Mouse (Mus musculus) bone marrow macrophage, adult 2 months (primary cell): ENCODE measurements around the gene Nol6. TPM values are rescaled to one million over a fixed set of nuclear protein-coding genes. Genes with fewer than 3 reads are reported as not detected.

Experiments
- H3K27ac ChIP-seq: 2 replicates; pipeline ENCODE4 v1.5.1; 2012; ENCODE audit warnings: low read depth, low read length; ENCODE audit not compliant: insufficient read depth
- H3K4me1 ChIP-seq: 2 replicates; pipeline ENCODE4 v1.6.1; 2012; ENCODE audit warnings: low read length; ENCODE audit not compliant: control insufficient read depth, insufficient read depth
- H3K4me3 ChIP-seq: 2 replicates; pipeline ENCODE4 v1.5.1; 2012; ENCODE audit warnings: mild to moderate bottlenecking, low read length, moderate library complexity; ENCODE audit not compliant: insufficient read depth
- CTCF ChIP-seq: IDR thresholded peaks from 2 replicates; pipeline ENCODE4 v1.5.1; 2012; ENCODE audit warnings: low read depth, mild to moderate bottlenecking, low read length, moderate library complexity
- POLR2A ChIP-seq: IDR thresholded peaks from 2 replicates; pipeline ENCODE4 v1.6.1; 2012; ENCODE audit warnings: mild to moderate bottlenecking, low read depth, low read length, borderline replicate concordance
- polyA plus RNA-seq: library from polyadenylated mRNA; stranded (reverse); fragments of >200 nt; gene quantifications from 2 replicates; pipeline ENCODE4 v1.2.4, GENCODE M21; 2012; ENCODE audit not compliant: missing spikeins, insufficient read depth, insufficient read length

Gene Nol6
- polyA plus RNA-seq, 1 experiment, result 12.6 TPM

GRCm38 (mm10) chr4:41129406-41129805 lies 5.2 kb upstream of the Nol6 start:
- Histone ChIP-seq H3K27ac (no peak overlapping the region), H3K4me3 (no peak overlapping the region), H3K4me1 (peaks cover 8% of the 10 kb centered on the region)
- TF ChIP-seq CTCF (peak; percentile 58; the same call in 1 of the 2 replicates), POLR2A (no peak)

GRCm38 (mm10) chr4:41118706-41119292 lies 5.5 kb downstream of the Nol6 start:
- Histone ChIP-seq H3K4me3 (no peak overlapping the region), H3K27ac (no peak overlapping the region), H3K4me1 (peaks cover 6% of the 10 kb centered on the region; the same call in 1 of the 2 replicates)
- TF ChIP-seq POLR2A (no peak), CTCF (peak; percentile 88)

- Histone ChIP-seq H3K4me1 (no peaks in the 10 kb centered on the region), H3K27ac (no peak overlapping the region), H3K4me3 (no peak overlapping the region)
- no peak for TF ChIP-seq POLR2A
- no peak for TF ChIP-seq CTCF
Measured at GRCm38 (mm10) chr4:41116817-41117216, 7.4 kb downstream of the Nol6 start.

- no peak overlapping the region for H3K4me3 ChIP-seq
- no peaks in the 10 kb centered on the region for H3K4me1 ChIP-seq
- H3K27ac ChIP-seq, result no peak overlapping the region
- TF ChIP-seq CTCF, result no peak
Measured at GRCm38 (mm10) chr4:41115793-41116192, 8.5 kb downstream of the Nol6 start.

- no peak overlapping the region for H3K27ac ChIP-seq
- TF ChIP-seq POLR2A, result no peak
- TF ChIP-seq CTCF, result no peak
- H3K4me1 ChIP-seq, result no peaks in the 10 kb centered on the region
Measured at GRCm38 (mm10) chr4:41115074-41115473, 9.2 kb downstream of the Nol6 start.

GRCm38 (mm10) chr4:41114358-41115070 lies 9.7 kb downstream of the Nol6 start:
- H3K4me3 ChIP-seq, result no peak overlapping the region
- TF ChIP-seq POLR2A (no peak), CTCF (no peak)
- H3K27ac ChIP-seq, result no peak overlapping the region
- no peaks in the 10 kb centered on the region for H3K4me1 ChIP-seq

More at GRCm38 (mm10) chr4:41115074-41115473, 9.2 kb downstream of the Nol6 start:
- no peak overlapping the region for H3K4me3 ChIP-seq

GRCm38 (mm10) chr4:41108717-41109425 lies 15.4 kb downstream of the Nol6 start:
- no peak overlapping the region for H3K27ac ChIP-seq
- no peak overlapping the region for H3K4me3 ChIP-seq
- TF ChIP-seq CTCF (no peak), POLR2A (no peak)
- peaks cover 9% of the 10 kb centered on the region for H3K4me1 ChIP-seq

- Histone ChIP-seq H3K4me1 (peaks cover 9% of the 10 kb centered on the region), H3K4me3 (no peak overlapping the region), H3K27ac (no peak overlapping the region)
- TF ChIP-seq POLR2A (no peak), CTCF (no peak)
Measured at GRCm38 (mm10) chr4:41107440-41107839, 16.8 kb downstream of the Nol6 start.

- no peak for TF ChIP-seq POLR2A
- TF ChIP-seq CTCF, result no peak
- Histone ChIP-seq H3K4me1 (no peaks in the 10 kb centered on the region), H3K27ac (no peak overlapping the region), H3K4me3 (no peak overlapping the region)
Measured at GRCm38 (mm10) chr4:41102901-41103300, 21.4 kb downstream of the Nol6 start.

- TF ChIP-seq POLR2A (no peak), CTCF (no peak)
- H3K4me3 ChIP-seq, result no peak overlapping the region
- H3K27ac ChIP-seq, result no peak overlapping the region
- H3K4me1 ChIP-seq, result no peaks in the 10 kb centered on the region
Measured at GRCm38 (mm10) chr4:41100986-41101385, 23.3 kb downstream of the Nol6 start.

- TF ChIP-seq CTCF (no peak), POLR2A (no peak)
- Histone ChIP-seq H3K27ac (no peak overlapping the region), H3K4me3 (peak overlapping the region; percentile 27), H3K4me1 (no peaks in the 10 kb centered on the region)
Measured at GRCm38 (mm10) chr4:41098577-41098951, 25.7 kb downstream of the Nol6 start.
